Mouse (Mus musculus) ES-Bruce4 (cell line): ENCODE results near the gene Tmcc2.

Experiments
- CTCF ChIP-seq: IDR thresholded peaks from one replicate; pipeline ENCODE4 v1.8.1; 2011; ENCODE audit warnings: low read depth, low read length
- EP300 ChIP-seq: IDR thresholded peaks from 2 replicates; pipeline ENCODE4 v1.6.1; 2011; ENCODE audit warnings: low read depth, low read length; ENCODE audit not compliant: insufficient read depth
- POLR2A ChIP-seq: IDR thresholded peaks from one replicate; pipeline ENCODE4 v1.8.1; 2011; ENCODE audit warnings: low read length; ENCODE audit not compliant: insufficient read depth

- TF ChIP-seq CTCF (no peak), POLR2A (no peak), EP300 (no peak)
These were observed 83.1 kb downstream of the Tmcc2 start for GRCm38 (mm10) chr1:132307962-132308361.
